Mouse (Mus musculus): Measurements from ENCODE around the gene Synpo2l. TPM values are rescaled to one million over a fixed set of nuclear protein-coding genes. Genes with fewer than 3 reads are reported as not detected.

Gene Synpo2l
- polyA plus RNA-seq (2012; rRNA removed) = 0.05 and 0.07 TPM in 2 replicates

GRCm38 (mm10) chr14:20668154-20668810, at the start of gene Synpo2l:
Gene Synpo2l, minus strand, starts transcription at chr14:20668354.

GRCm38 (mm10) chr14:20707201-20708190, 39.3 kb upstream of the Synpo2l start, which contains the start of gene Zswim8:
Gene Zswim8, plus strand, starts transcription at chr14:20707552.

DNA sequence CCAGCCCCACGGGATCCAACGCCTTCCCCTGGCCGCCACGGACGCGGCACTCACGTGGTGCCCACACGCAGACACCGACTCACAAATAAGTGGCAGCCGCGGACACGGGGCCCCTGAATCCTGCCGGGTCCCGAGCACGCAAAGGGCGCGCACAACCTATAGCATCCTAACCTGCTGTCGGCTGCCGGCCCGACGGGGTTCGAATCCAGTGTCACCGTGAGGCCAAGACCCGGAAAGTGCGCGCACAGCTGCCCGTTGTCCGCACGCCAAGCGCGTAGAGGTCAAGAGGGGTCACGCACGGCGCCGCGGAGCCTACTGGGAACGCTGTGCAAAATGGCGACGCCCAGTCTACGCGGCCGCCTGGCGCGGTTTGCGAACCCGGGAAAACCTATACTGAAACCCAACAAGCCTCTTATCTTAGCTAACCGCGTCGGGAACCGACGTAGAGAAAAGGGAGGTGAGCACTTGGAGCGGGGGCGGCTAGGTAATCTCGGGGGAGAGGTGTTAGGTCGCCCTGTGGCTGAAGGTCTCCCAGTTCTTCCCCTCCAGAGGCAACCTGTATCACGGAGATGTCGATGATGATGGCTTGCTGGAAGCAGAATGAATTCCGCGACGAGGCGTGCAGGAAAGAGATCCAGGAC, 34.7 kb upstream of the Synpo2l start, which contains the start of gene Chchd1:
TSS of gene Chchd1 (plus strand) at position 266 of the 641 bp plus-strand sequence.

DNA sequence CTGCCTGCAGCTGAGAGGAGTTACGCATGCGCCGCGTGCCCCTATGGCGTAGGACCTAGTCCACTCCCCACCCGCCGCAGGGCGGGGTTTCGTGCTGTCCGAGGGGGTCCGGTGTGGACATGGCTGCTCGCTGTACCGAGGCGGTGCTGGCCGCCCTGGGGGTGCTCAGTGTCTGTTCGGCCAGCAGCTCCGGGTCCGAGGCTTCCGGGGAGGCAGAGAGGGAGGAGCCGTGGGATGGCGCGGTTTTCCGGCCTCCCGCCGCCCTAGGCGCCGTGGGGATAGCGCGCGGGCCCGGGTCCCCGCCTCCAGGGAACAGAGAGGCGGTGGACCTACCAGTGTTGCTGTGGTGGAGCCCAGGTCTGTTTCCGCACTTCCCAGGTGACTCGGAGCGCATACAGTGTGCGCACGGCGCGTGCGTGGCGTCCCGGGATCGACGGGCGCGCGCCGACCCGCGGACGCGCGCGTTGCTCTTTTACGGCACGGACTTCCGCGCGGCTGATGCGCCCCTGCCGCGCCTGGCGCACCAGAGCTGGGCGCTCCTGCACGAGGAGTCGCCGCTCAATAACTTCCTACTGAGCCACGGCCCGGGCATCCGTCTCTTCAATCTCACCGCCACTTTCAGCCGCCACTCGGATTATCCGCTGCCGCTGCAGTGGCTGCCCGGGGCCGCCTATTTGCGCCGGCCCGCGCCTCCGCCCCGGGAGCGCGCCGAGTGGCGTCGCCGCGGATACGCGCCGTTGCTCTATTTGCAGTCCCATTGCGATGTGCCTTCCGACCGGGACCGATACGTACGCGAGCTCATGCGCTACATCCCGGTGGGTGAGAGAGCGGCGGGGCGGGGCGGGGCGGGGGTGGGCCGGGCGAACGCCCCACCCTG, 27.0 kb upstream of the Synpo2l start, which contains the start of gene Fut11:
TSS of gene Fut11 (plus strand) at position 85 of the 877 bp plus-strand sequence.

DNA sequence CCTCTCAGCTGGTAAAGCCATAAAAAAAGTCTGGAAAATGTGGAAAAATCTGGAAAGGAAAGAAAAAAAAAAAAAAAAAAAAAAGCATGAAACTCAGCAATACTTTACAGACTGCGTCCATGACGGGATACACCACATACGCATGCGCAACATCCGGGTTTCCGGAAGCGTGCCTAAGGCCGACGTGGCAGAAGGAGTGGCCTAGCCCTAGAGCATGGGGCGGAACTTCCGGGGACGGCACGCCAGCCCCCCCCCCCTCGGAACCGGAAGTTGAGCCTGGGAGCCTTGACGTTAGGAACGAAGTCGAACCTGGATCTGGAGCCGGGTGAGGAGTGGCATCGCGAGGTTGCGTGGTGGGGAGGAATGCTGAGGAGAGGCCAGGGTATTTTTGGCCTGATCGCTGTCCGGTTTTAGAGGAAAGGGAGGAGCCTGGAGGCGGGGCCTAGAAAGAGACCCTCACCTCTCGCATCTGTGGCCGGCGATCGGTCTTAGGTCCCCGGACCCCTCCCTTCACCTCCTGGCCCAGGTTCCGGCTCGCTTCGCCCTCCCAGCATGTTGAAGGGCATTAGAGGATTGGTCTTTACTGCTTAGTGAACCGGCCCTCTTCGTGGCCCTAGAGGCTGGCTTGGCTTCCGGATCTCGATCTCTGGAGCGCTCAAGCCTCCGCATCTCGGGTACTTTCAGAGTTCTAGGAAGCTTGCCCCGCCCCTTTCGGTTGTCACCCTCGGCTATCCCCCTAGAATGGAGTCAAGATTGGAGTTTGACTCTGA, 6.1 kb upstream of the Synpo2l start, which contains the start of gene Sec24c:
TSS of gene Sec24c (plus strand) at position 245 of the 770 bp plus-strand sequence.

DNA sequence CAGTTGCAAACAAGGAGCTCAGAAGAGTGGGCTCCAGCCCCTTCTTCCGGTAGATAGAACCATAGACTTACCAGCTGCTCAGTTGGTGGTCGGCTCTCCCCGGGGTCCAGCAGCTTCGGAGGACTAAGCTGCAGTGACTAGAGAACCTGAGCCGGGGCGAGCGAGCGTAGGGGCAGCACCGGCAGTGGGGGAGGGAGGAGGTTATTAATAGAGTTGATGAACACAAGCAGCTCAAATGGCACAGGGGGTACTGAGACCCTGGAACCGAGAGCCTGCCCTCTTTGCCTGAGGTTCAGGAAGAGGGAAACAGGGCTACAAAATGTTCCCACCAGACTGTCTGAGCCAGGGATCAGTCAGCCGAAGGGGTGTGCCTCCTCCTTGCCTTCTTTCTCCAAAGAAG, 11.8 kb downstream of the Synpo2l start, which contains the start of gene Myoz1:
TSS of gene Myoz1 (minus strand) at position 180 of the 400 bp plus-strand sequence.

GRCm38 (mm10) chr14:20640644-20641437, 27.3 kb downstream of the Synpo2l start, which contains the start of gene Usp54:
Gene Usp54, minus strand, starts transcription at chr14:20641063.

Other genes starting within 250 kb of the Synpo2l start
- gene Cfap70, start 216.1 kb downstream of the Synpo2l start, polyA plus RNA-seq (2012; rRNA removed) = not detected in 2 replicates
- gene Anxa7, start 188.2 kb downstream of the Synpo2l start, polyA plus RNA-seq (2012; rRNA removed) = 85.3 and 124 TPM in 2 replicates
- 0.21 and 0.22 TPM in 2 replicates for gene Mss51, start 171.5 kb downstream of the Synpo2l start, polyA plus RNA-seq (2012; rRNA removed)
- gene Ppp3cb, start 121.8 kb downstream of the Synpo2l start, polyA plus RNA-seq (2012; rRNA removed) = 4.3 and 4.9 TPM in 2 replicates
- gene Usp54, start 27.3 kb downstream of the Synpo2l start, polyA plus RNA-seq (2012; rRNA removed) = 3.3 and 4.1 TPM in 2 replicates
- not detected in 2 replicates for gene Myoz1, start 11.8 kb downstream of the Synpo2l start, polyA plus RNA-seq (2012; rRNA removed)
- gene Sec24c, start 6.0 kb upstream of the Synpo2l start, polyA plus RNA-seq (2012; rRNA removed) = 199 and 228 TPM in 2 replicates
- 14.9 and 23.9 TPM in 2 replicates for gene Fut11, start 26.6 kb upstream of the Synpo2l start, polyA plus RNA-seq (2012; rRNA removed)
- 17.5 and 26.2 TPM in 2 replicates for gene Chchd1, start 34.7 kb upstream of the Synpo2l start, polyA plus RNA-seq (2012; rRNA removed)
- gene Zswim8, start 39.2 kb upstream of the Synpo2l start, polyA plus RNA-seq (2012; rRNA removed) = 165 and 207 TPM in 2 replicates
- 29.5 and 30.0 TPM in 2 replicates for gene Ndst2, start 66.2 kb upstream of the Synpo2l start, polyA plus RNA-seq (2012; rRNA removed)
- 21.7 and 24.9 TPM in 2 replicates for gene Camk2g, start 125.7 kb upstream of the Synpo2l start, polyA plus RNA-seq (2012; rRNA removed)
- gene Plau, start 168.3 kb upstream of the Synpo2l start, polyA plus RNA-seq (2012; rRNA removed) = 6.3 and 7.1 TPM in 2 replicates

Measured in colon, adult 2 months (tissue).